Mouse (Mus musculus) liver, embryonic 18 days (tissue): Measurements from ENCODE around the gene Tmem44. TPM values are rescaled to one million over a fixed set of nuclear protein-coding genes. Genes with fewer than 3 reads are reported as not detected.

Source experiments
- polyA plus RNA-seq: library from polyadenylated mRNA; depleted of rRNA; stranded (reverse); fragments of >200 nt; gene quantifications from 2 replicates; pipeline ENCODE4 v1.2.3, GENCODE M21; 2012; rRNA removed

Gene Tmem44
- 1.4 and 1.6 TPM in 2 replicates for polyA plus RNA-seq

GRCm38 (mm10) chr16:30550748-30551192 is at the start of gene Tmem44:
TSS of gene Tmem44 (minus strand) at chr16:30550842.

DNA sequence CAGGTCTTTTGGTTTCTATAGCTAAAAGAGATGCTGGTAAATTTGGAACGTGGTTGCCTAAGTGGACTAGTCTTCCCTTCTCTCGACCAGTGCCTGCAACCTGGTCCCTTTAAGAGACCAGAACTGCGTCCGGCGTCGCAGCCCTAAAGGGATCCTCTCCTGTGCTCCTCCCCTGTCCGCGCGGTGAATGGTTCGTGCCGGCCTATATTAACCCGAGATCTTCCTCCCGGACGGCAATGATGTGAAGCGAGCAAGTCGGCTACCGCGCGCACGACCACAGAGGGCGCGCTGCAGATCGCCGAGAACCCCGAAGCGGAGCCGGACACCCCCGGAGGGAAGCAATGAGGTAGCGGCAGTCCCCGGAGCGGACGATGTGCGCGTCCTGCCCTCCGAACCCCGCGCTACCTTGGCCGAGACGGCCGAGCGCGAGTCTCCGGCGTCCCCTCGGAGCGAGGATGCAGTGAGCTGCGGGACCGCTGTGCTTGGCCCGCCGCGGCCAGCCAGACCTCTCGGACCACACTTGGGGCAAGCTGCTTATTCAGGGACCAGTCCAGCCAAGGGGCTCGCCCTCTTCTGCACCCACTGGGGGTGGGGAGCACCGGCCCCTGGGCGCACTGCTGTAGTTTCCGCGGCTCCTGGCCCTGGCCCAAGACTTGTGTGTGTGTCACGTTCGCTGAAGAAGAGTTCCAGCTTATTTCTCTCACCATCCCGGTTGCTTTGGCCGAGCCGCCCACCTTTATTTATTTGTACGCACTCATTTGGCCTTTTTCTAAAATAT is 49.0 kb upstream of the Tmem44 start, which contains the start of gene Fam43a:
Gene Fam43a (plus strand): TSS at position 233 of the 778 bp plus-strand sequence.

GRCm38 (mm10) chr16:30587494-30588327 is 37.1 kb upstream of the Tmem44 start, which contains the start of gene Lsg1:
TSS of gene Lsg1 (minus strand) at chr16:30587592.

Other genes starting within 250 kb of the Tmem44 start
- gene Gp5, start 240.1 kb downstream of the Tmem44 start, polyA plus RNA-seq = 6.4 and 8.0 TPM in 2 replicates
- 16.1 and 17.8 TPM in 2 replicates for gene Atp13a3, start 144.9 kb downstream of the Tmem44 start, polyA plus RNA-seq
- gene Lsg1, start 36.8 kb upstream of the Tmem44 start, polyA plus RNA-seq = 10.1 and 11.9 TPM in 2 replicates
- gene Fam43a, start 48.9 kb upstream of the Tmem44 start, polyA plus RNA-seq = 5.4 TPM in 2 replicates